Comparison of ENCODE assay signal across 11 mouse cellular contexts in the genomic region with DNA sequence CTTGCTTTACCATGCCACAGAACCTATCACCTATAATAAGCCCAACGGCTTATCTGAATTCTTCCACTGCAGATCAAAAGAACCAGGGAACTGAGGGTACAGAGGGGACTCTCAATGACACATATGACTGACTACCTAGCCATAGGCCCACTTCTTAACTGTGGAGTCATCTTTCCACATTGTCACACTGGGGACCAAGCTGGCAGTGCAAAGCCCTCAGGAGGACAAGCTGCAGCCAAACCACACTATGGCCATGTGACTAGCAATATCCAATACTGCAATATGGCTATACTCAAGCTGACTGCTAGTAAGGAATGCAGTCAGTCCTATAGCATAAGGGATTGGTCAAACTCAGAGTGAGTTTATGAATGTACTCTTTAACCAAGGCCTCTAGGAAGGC.
DNase-seq lines count a peak whose midpoint lies in the region; ATAC-seq and TF ChIP-seq lines count a peak whose summit lies in the region.
"Had no signal": no experiment of that assay in that cellular context is flagged by ENCODE, and none has a peak within 500 bp of the region (broad histone marks: within the 10 kb centered on the region; RNA-seq: fewer than 3 reads in every experiment).

No protein-coding gene starts in this region.

- no peaks in the 10 kb centered on the region for H3K27me3 ChIP-seq in liver, embryonic 14.5 days (ENCODE audit: control insufficient read depth, insufficient read depth, low read length)
- H3K27me3 ChIP-seq in small intestine, adult 2 months (ENCODE audit: control insufficient read depth, insufficient read depth, low read length) = no peaks in the 10 kb centered on the region
- no peaks in the 10 kb centered on the region for H3K27me3 ChIP-seq in hindbrain, embryonic 12.5 days
- H3K27me3 ChIP-seq: forebrain, embryonic 13.5 days; lung, embryonic 15.5 days had no signal

- peaks cover 7% of the 10 kb centered on the region for H3K4me1 ChIP-seq in bone marrow, adult 2 months (ENCODE audit: control insufficient read depth, insufficient read depth, low read length)
- H3K4me1 ChIP-seq in liver, embryonic 14.5 days (replicated peaks; ENCODE audit: control insufficient read depth in 2 of 2, insufficient read depth in 2 of 2, low read length in 1 of 2) = peaks cover 45 to 59% of the 10 kb centered on the region in 2 experiments
- peaks cover 2% of the 10 kb centered on the region; the same call in 1 of the 2 replicates for H3K4me1 ChIP-seq in small intestine, adult 2 months (ENCODE audit: control insufficient read depth, insufficient read depth, insufficient read length, low read length)
- H3K4me1 ChIP-seq in hindbrain, embryonic 12.5 days = peaks cover 11% of the 10 kb centered on the region

- no peaks in the 10 kb centered on the region for H3K36me3 ChIP-seq in liver, embryonic 14.5 days (replicated peaks; ENCODE audit: control insufficient read depth, insufficient read depth, low read depth)
- H3K36me3 ChIP-seq in small intestine, adult 2 months (ENCODE audit: control insufficient read depth, insufficient read depth, low read length) = no peaks in the 10 kb centered on the region
- no peaks in the 10 kb centered on the region for H3K36me3 ChIP-seq in hindbrain, embryonic 12.5 days
- H3K36me3 ChIP-seq: lung, embryonic 15.5 days had no signal

- 0 out of 2 replicates have a peak overlapping the region, but pooled peaks have one; percentile 11 for H3K9ac ChIP-seq in liver, embryonic 14.5 days (replicated peaks)
- no peak overlapping the region for H3K9ac ChIP-seq in hindbrain, embryonic 12.5 days
- H3K9ac ChIP-seq: forebrain, embryonic 13.5 days; lung, embryonic 15.5 days had no signal

- H3K27ac ChIP-seq in layer of hippocampus, adult 2 months = peak overlapping the region; percentile 25; the same call in 1 of the 2 replicates
- H3K27ac ChIP-seq in bone marrow, adult 2 months (ENCODE audit: control insufficient read depth, insufficient read depth, low read depth, low read length, poor library complexity) = peak overlapping the region; percentile 70; the same call in 1 of the 2 replicates
- peak overlapping the region; percentile 79 for H3K27ac ChIP-seq in liver, embryonic 14.5 days
- H3K27ac ChIP-seq in small intestine, adult 2 months (ENCODE audit: insufficient read depth, low read depth, low read length) = peak overlapping the region; percentile 17; the same call in 1 of the 2 replicates
- H3K27ac ChIP-seq in hindbrain, embryonic 12.5 days = no peak overlapping the region
- H3K27ac ChIP-seq: forebrain, embryonic 13.5 days; lung, embryonic 15.5 days had no signal

- H3K4me2 ChIP-seq in liver, embryonic 14.5 days (ENCODE audit: low read depth) = no peak overlapping the region
- H3K4me2 ChIP-seq in hindbrain, embryonic 12.5 days (replicated peaks) = no peak overlapping the region
- H3K4me2 ChIP-seq: forebrain, embryonic 13.5 days; lung, embryonic 15.5 days had no signal

- WGBS in bone marrow, adult 2 months = 32% methylated on average over 1 of the region's 1 CpGs
- 14% methylated on average over 1 of the region's 1 CpGs for WGBS in liver, embryonic 14.5 days (ENCODE audit: insufficient replicate concordance)
- WGBS in small intestine, adult 2 months = 53% methylated on average over 1 of the region's 1 CpGs
- 71% methylated on average over 1 of the region's 1 CpGs for WGBS in hindbrain, embryonic 12.5 days

- H3K4me3 ChIP-seq in layer of hippocampus, adult 2 months = no peak overlapping the region
- H3K4me3 ChIP-seq in bone marrow, adult 2 months (replicated peaks; ENCODE audit: control insufficient read depth, low read depth, low read length) = no peak overlapping the region
- H3K4me3 ChIP-seq in liver, embryonic 14.5 days (ENCODE audit: insufficient read depth in 1 of 2, low read depth in 2 of 2, low read length in 2 of 2) = no peak overlapping the region
- no peak overlapping the region for H3K4me3 ChIP-seq in small intestine, adult 2 months (ENCODE audit: low read depth, low read length)
- H3K4me3 ChIP-seq in hindbrain, embryonic 12.5 days = no peak overlapping the region
- H3K4me3 ChIP-seq: forebrain, embryonic 13.5 days; lung, embryonic 15.5 days had no signal

- no peak for DNase-seq in layer of hippocampus, adult 2 months (ENCODE audit: low spot score in 2 of 2)
- DNase-seq in layer of hippocampus, adult 9-11 months = no peak
- no peak for DNase-seq in liver, embryonic 14.5 days (ENCODE audit: low read depth in 3 of 3, low spot score in 3 of 3)
- no peak for DNase-seq in left cerebral cortex, adult 11 months (ENCODE audit: low spot score)
- DNase-seq: cerebellum, adult 2 months; retina, postnatal 1 day had no signal

- TF ChIP-seq POLR2A in bone marrow, adult 2 months (IDR thresholded peaks at IDR 0.05; ENCODE audit: borderline replicate concordance, control insufficient read depth, low read depth, low read length) = no peak
- TF ChIP-seq POLR2A in small intestine, adult 2 months (IDR thresholded peaks at IDR 0.05; ENCODE audit: low read depth, low read length) = no peak

- TF ChIP-seq CTCF in layer of hippocampus, adult 2 months (conservative IDR thresholded peaks at IDR 0.05) = no peak
- no peak for TF ChIP-seq CTCF in bone marrow, adult 2 months (IDR thresholded peaks at IDR 0.05; ENCODE audit: control insufficient read depth, insufficient read depth, low read length)
- no peak for TF ChIP-seq CTCF in liver, embryonic 14.5 days (IDR thresholded peaks at IDR 0.05; ENCODE audit: low read depth)
- TF ChIP-seq CTCF in small intestine, adult 2 months (IDR thresholded peaks at IDR 0.05; ENCODE audit: extremely low read depth, insufficient read length, insufficient replicate concordance, low read depth, low read length) = no peak

- peak; percentile 12 for ATAC-seq in liver, embryonic 14.5 days (ENCODE audit: insufficient read depth)
- ATAC-seq in hindbrain, embryonic 12.5 days (ENCODE audit: low FRiP score) = no peak
- ATAC-seq: forebrain, embryonic 13.5 days had no signal

- no peaks in the 10 kb centered on the region for H3K9me3 ChIP-seq in liver, embryonic 14.5 days (ENCODE audit: control insufficient read depth, low read length)
- H3K9me3 ChIP-seq in hindbrain, embryonic 12.5 days (replicated peaks) = no peaks in the 10 kb centered on the region
- H3K9me3 ChIP-seq: forebrain, embryonic 13.5 days; lung, embryonic 15.5 days had no signal

- TF ChIP-seq EP300 in liver, embryonic 14.5 days (IDR thresholded peaks at IDR 0.05; ENCODE audit: low read depth) = no peak
